Mouse (Mus musculus) cortical plate, adult 2 months (tissue): Measurements from ENCODE around the gene Nos3.

Source experiments
- CTCF ChIP-seq: fragments of 200-500 bp; IDR thresholded peaks from 2 replicates; pipeline ENCODE4 v1.5.1; 2011; ENCODE audit warnings: mild to moderate bottlenecking, control low read depth, low read length; ENCODE audit not compliant: insufficient read depth; ENCODE audit errors: extremely low read depth
- POLR2A ChIP-seq: fragments of 200-500 bp; IDR thresholded peaks from 2 replicates; pipeline ENCODE4 v1.6.1; 2011; ENCODE audit warnings: mild to moderate bottlenecking, low read length, control low read depth; ENCODE audit not compliant: insufficient read depth; ENCODE audit errors: extremely low read depth

- TF ChIP-seq CTCF (no peak), POLR2A (no peak)
Observed at GRCm38 (mm10) chr5:24365528-24365927, 918 bp downstream of the Nos3 start.
